Mouse (Mus musculus) myocyte (in vitro differentiated cells): ENCODE measurements around the gene Gm20388.

Experiments
- CEBPB ChIP-seq: IDR thresholded peaks from 2 replicates; pipeline ENCODE4 v1.6.1; 2011; ENCODE audit warnings: mild to moderate bottlenecking, moderate library complexity; ENCODE audit not compliant: poor library complexity, insufficient read depth, severe bottlenecking
- E2F4 ChIP-seq: IDR thresholded peaks from one replicate; pipeline ENCODE4 v1.6.1; 2011; ENCODE audit warnings: mild to moderate bottlenecking, control low read depth, moderate library complexity; ENCODE audit not compliant: insufficient read depth
- MAX ChIP-seq: IDR thresholded peaks from one replicate; pipeline ENCODE4 v1.6.1; 2011; ENCODE audit warnings: low read depth, mild to moderate bottlenecking, control low read depth
- MYOD1 ChIP-seq, 3 experiments: IDR thresholded peaks; one replicate each; pipeline ENCODE4 v1.6.1; 2011; ENCODE audit warnings: control low read depth in 2 of 3, low read depth in 2 of 3, mild to moderate bottlenecking in 2 of 3, moderate library complexity in 1 of 3; ENCODE audit not compliant: insufficient read length in 2 of 3, control insufficient read depth in 1 of 3
- MYOG ChIP-seq, 3 experiments: IDR thresholded peaks; one replicate each; pipeline ENCODE4 v1.6.1; 2011; ENCODE audit warnings: control low read depth in 2 of 3, low read depth in 2 of 3, mild to moderate bottlenecking in 2 of 3; ENCODE audit not compliant: insufficient read length in 2 of 3, control insufficient read depth in 1 of 3, insufficient read depth in 1 of 3
- POLR2A ChIP-seq: IDR thresholded peaks from one replicate; pipeline ENCODE4 v1.6.1; 2011; ENCODE audit warnings: low read depth, mild to moderate bottlenecking, control low read depth, moderate library complexity; ENCODE audit not compliant: insufficient read length
- POLR2AphosphoS2 ChIP-seq: IDR thresholded peaks from one replicate; pipeline ENCODE4 v1.6.1; 2011; ENCODE audit warnings: low read depth, control low read depth; ENCODE audit not compliant: insufficient read length
- REST ChIP-seq: IDR thresholded peaks from one replicate; pipeline ENCODE4 v1.6.1; 2011; ENCODE audit warnings: mild to moderate bottlenecking, control low read depth, moderate library complexity; ENCODE audit not compliant: insufficient read depth, insufficient read length
- SRF ChIP-seq: IDR thresholded peaks from one replicate; pipeline ENCODE4 v1.6.1; 2011; ENCODE audit warnings: low read depth; ENCODE audit not compliant: control insufficient read depth, insufficient read length
- TCF12 ChIP-seq: IDR thresholded peaks from one replicate; pipeline ENCODE4 v1.6.1; 2011; ENCODE audit warnings: mild to moderate bottlenecking, control low read depth; ENCODE audit not compliant: poor library complexity, insufficient read depth, severe bottlenecking
- TCF3 ChIP-seq: IDR thresholded peaks from one replicate; pipeline ENCODE4 v1.6.1; 2011; ENCODE audit warnings: low read depth, control low read depth; ENCODE audit not compliant: insufficient read length
- USF1 ChIP-seq: IDR thresholded peaks from one replicate; pipeline ENCODE4 v1.6.1; 2011; ENCODE audit warnings: low read depth, mild to moderate bottlenecking, control low read depth, moderate library complexity

- TF ChIP-seq POLR2A (no peak), USF1 (no peak), SRF (no peak), MYOD1 (IDR thresholded peaks at IDR 0.05; ENCODE audit: control insufficient read depth in 1 of 3, insufficient read length in 2 of 3, low read depth in 2 of 3) (no peak), MAX (no peak), POLR2AphosphoS2 (no peak), E2F4 (no peak), TCF12 (no peak), MYOG (IDR thresholded peaks at IDR 0.05; ENCODE audit: control insufficient read depth in 1 of 3, insufficient read depth in 1 of 3, insufficient read length in 2 of 3, low read depth in 2 of 3) (no peak), TCF3 (no peak), REST (no peak), CEBPB (no peak)
These were observed 268.4 kb downstream of the Gm20388 start for GRCm38 (mm10) chr8:120179027-120179431.
